Mouse (Mus musculus): ENCODE results near the gene Slc9a5. TPM values are rescaled to one million over a fixed set of nuclear protein-coding genes. Genes with fewer than 3 reads are reported as not detected.
A peak's percentile ranks its signal among the peaks of the same experiment; 100 is the strongest.

Gene Slc9a5
- polyA plus RNA-seq (2015; fragmentation: Nextera tagmentation; extraction: Ambion mirVana) = 7.3 and 7.4 TPM in 2 replicates

DNA sequence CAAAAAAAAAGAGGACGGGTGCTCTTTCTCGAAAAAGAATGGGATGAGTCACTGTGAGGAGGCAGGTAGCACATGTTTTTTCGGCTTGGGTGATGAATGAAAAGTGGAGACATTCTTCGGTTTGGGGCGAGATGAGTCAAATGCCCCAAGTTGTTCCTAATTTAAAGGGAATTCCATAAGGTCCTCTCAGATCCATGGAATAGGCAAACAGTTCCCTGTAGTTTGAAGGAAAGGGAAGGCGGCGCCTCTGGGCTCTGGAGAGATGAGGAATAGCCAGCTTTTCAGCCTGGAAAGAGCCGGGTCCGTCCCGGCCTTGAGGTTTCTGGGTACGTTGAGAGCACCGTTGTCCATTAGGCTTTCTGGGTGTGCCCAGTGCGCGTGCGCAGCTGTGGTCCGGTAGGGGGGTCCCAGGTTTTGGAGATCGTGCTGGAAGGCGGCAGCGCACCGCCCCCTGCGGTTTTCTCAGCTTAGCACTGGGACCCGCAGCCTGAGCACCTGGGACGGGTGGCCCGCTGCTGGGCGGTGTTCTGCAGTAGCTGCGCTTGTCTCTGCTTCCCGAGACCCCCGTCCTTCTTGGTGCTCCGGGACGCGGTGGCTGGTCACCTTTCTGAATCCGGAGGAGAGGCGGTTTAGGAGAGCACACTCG lies at the start of gene Slc9a5:
Gene Slc9a5, plus strand, starts transcription at position 394 of the 646 bp plus-strand sequence.
- Histone ChIP-seq H3K4me3 (peak within 1 kb of the TSS; percentile 72), H3K4me1 (replicated peaks) (peaks cover 47% of the 10 kb centered on the region), H3K27me3 (peaks cover 22% of the 10 kb centered on the region), H3K27ac (peak within 1 kb of the TSS; percentile 80), H3K9me3 (no peaks in the 10 kb centered on the region), H3K9ac (peak within 1 kb of the TSS; percentile 88), H3K36me3 (no peaks in the 10 kb centered on the region), H3K4me2 (peak within 1 kb of the TSS; percentile 94)
- peak; percentile 30 for ATAC-seq (ENCODE audit: low FRiP score)
- under 1% methylated on average over 34 of the region's 34 CpGs for WGBS

DNA sequence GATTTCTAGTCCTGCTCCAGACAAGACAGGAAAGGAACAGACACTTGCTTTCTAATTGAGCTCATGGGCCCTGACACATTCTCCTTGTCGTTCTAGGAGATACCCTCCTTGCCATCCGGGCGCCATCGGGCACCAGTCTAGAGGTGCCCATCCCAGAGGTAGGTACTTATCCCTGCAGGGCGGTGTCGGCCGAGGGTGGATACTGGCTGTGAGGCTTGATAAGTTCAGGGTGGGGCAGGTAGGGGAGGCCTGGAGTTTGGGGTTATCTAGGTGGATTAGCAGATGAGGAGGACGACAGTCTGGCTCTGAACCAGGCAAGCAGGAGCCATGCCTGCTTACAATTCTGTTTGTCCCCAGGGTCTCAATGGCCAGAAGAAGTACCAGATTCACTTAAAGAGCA lies 48.7 kb upstream of the Slc9a5 start:
- Histone ChIP-seq H3K9me3 (no peaks in the 10 kb centered on the region), H3K27me3 (peaks cover 6% of the 10 kb centered on the region; the same call in 1 of the 2 replicates), H3K4me2 (no peak overlapping the region), H3K9ac (no peak overlapping the region), H3K36me3 (peaks cover 59% of the 10 kb centered on the region), H3K4me3 (no peak overlapping the region), H3K4me1 (replicated peaks) (peaks cover 40% of the 10 kb centered on the region), H3K27ac (no peak overlapping the region)
- ATAC-seq (ENCODE audit: low FRiP score) = no peak
- WGBS = 97% methylated on average over 8 of the region's 8 CpGs

DNA sequence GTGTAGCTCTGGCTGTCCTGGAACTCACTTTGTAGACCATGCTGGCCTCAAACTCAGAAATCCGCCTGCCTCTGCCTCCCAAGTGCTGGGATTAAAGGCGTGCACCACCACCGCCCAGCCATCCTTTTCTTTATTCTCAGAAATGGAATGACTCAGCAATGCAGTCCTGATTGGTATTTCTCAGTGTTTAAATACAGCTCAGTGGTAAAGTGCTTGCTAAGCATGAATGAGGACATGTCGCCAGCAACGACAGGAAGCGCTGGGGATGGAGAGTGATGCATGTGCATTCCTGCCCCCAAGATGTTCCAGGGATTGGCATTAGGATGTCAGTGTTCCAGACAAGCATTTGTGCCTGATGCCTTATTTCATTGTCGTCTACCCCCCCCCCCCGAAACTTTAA lies 45.2 kb upstream of the Slc9a5 start:
- H3K36me3 ChIP-seq = peaks cover 78% of the 10 kb centered on the region
- 88% methylated on average over 8 of the region's 8 CpGs for WGBS
- H3K9me3 ChIP-seq = no peaks in the 10 kb centered on the region
- no peak for ATAC-seq (ENCODE audit: low FRiP score)
- peaks cover 42% of the 10 kb centered on the region for H3K4me1 ChIP-seq (replicated peaks)
- no peak overlapping the region for H3K27ac ChIP-seq
- no peaks in the 10 kb centered on the region for H3K27me3 ChIP-seq
- no peak overlapping the region for H3K9ac ChIP-seq
- no peak overlapping the region for H3K4me2 ChIP-seq
- no peak overlapping the region for H3K4me3 ChIP-seq

DNA sequence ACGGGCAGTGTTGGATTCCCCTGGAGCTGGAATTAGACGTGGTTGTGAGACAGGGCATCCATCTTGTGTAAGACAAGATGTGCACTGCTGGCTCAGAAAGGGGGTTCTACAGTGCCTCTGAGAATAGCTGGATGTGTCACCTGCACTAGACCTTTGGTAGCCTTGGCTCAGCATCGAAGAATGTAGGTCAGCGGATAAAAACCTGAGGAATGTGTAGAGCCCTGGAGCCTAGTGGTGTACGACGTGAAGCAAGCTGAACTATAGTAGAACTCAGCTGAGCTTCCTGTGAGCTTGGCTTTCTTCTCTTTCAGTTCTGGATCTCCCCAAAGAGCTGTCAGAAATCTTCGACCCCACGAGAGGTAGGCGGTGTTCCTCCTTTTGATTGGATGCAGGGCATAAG lies 44.8 kb upstream of the Slc9a5 start:
- no peak for ATAC-seq (ENCODE audit: low FRiP score)
- Histone ChIP-seq H3K27ac (0 out of 2 replicates have a peak overlapping the region, but pooled peaks have one; percentile 53), H3K27me3 (no peaks in the 10 kb centered on the region), H3K4me2 (no peak overlapping the region), H3K4me1 (replicated peaks) (peaks cover 37% of the 10 kb centered on the region), H3K4me3 (no peak overlapping the region), H3K36me3 (peaks cover 80% of the 10 kb centered on the region), H3K9me3 (no peaks in the 10 kb centered on the region), H3K9ac (no peak overlapping the region; the same call in 1 of the 2 replicates)
- WGBS = 82% methylated on average over 9 of the region's 9 CpGs

DNA sequence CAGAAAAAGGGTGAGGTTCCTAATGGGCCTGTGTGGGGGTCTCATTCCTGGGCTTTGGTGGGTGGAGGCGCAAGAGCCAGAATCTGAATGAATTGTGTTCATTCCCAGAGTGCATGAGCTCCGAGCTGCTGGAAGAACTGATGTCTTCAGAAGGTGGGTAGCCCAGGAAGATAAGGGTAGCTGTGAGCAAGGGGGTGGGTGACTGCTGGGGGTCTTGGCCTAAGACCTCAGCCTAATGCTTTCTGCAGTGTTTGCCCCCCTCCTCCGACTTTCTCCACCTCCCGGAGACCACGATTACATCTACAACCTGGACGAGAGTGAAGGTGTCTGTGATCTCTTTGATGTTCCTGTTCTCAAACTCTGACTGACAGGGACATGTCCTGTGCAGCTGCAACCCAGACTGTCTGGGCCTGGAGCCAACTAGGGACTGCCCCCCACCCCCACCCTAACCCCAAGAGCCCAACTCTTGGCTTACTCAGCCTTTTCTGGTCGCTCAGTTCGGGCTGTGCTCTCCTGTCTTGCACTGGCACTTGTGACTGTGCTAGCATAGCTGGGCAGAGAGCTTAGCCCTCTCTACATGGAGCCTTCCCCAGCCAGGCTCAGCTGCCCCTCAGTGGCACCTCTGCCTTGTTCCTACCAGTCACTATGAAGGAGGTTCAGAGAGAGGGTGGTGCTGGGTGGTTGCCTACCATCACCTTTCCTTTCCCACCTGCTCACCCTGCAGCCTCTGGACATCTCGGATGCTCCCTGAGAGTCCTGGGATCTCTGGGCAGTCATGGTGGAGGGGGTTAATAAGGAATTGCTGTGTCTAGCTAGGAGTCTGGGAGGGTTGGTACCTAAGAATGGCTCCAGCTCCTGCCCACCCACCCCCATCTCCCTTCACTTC lies 44.1 kb upstream of the Slc9a5 start:
- WGBS = 68% methylated on average over 9 of the region's 9 CpGs
- Histone ChIP-seq H3K9ac (no peak overlapping the region; the same call in 1 of the 2 replicates), H3K4me3 (no peak overlapping the region), H3K27ac (peak overlapping the region; percentile 53; the same call in 1 of the 2 replicates), H3K4me2 (no peak overlapping the region), H3K36me3 (peaks cover 82% of the 10 kb centered on the region), H3K9me3 (no peaks in the 10 kb centered on the region), H3K4me1 (replicated peaks) (peaks cover 30% of the 10 kb centered on the region), H3K27me3 (no peaks in the 10 kb centered on the region)
- peak; percentile 9; the same call in 1 of the 2 replicates for ATAC-seq (ENCODE audit: low FRiP score)

DNA sequence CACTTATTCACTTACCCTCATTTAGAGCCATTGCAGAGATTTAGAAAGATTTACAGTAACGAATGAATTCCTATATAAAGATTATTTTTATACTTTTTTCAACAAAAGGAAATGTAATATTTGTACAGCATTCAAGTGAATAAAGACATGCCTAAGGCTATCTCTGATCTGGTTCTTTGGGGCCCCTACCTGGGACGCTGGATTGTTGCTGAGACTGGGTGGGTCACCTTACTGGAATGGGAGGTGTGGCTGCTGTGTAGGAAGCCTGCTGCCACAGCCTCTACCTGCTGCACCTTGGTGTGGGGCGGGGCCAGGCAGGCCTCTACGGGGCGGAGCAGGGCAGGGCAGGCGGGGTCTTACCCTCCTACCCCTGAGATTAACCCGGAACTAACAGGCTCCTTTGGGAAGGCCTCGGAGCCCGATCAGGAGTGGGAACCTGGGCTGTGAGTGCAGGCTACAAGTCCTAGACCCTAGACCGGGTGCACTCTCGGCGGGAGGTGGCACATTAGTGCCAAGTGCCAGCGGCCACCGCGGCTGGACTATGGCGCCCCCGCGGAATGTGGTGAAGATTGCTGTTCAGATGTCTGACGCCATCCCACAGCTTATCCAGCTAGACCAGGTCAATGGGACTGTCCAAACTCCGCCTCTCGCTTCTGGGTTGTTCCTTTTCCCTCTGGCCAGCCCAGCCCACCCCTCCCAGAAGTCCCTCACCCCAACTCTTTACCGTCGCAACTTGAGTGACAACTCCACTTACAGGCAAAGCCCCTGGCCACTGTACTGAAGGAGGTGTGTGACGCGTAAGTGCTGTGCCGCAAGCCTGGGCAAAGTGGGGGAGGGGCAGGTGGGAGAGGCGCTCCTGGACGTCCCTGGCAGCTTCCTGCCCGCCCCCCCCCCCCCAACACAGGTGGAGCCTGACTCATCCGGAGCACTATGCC lies 43.2 kb upstream of the Slc9a5 start, which contains the start of gene Elmo3:
Gene Elmo3, plus strand, starts transcription at position 391 of the 935 bp plus-strand sequence.
- peak within 1 kb of the TSS; percentile 66 for H3K27ac ChIP-seq
- peaks cover 25% of the 10 kb centered on the region for H3K4me1 ChIP-seq (replicated peaks)
- peak within 1 kb of the TSS; percentile 66 for H3K9ac ChIP-seq
- H3K4me2 ChIP-seq = peak within 1 kb of the TSS; percentile 48
- peak; percentile 55 for ATAC-seq (ENCODE audit: low FRiP score)
- 8% methylated on average over 30 of the region's 30 CpGs for WGBS
- H3K4me3 ChIP-seq = peak within 1 kb of the TSS; percentile 17; the same call in 1 of the 2 replicates
- no peaks in the 10 kb centered on the region for H3K27me3 ChIP-seq
- peaks cover 82% of the 10 kb centered on the region for H3K36me3 ChIP-seq
- H3K9me3 ChIP-seq = no peaks in the 10 kb centered on the region

DNA sequence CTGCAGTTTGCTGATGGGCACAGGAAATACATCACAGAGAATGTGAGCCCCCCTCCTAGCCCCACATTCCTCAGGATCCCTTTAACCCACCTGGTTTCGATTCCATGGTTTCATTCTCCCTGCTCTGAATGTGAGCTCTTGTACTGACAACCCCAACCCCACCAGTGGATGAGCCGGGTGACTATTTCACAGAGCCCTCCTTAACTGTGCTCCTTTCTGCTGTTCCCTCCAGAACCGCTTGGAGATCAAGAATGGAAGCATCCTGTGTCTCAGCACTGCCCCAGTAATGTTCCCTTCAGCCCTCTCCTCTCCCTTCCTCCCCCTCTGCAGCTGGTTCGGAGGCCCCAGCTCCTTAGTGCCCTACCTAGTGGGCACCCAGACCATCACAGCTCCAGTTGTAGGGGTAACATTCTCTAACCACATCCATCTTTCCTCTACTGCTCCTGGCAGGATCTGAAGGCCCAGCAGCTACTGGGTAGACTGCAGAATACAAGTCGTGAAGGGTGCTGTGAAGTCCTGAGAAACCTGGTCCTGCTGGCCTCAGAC lies 42.4 kb upstream of the Slc9a5 start:
- H3K4me1 ChIP-seq (replicated peaks) = peaks cover 25% of the 10 kb centered on the region
- ATAC-seq (ENCODE audit: low FRiP score) = peak; percentile 33
- H3K27ac ChIP-seq = peak overlapping the region; percentile 66
- WGBS = 60% methylated on average over 5 of the region's 5 CpGs
- no peaks in the 10 kb centered on the region for H3K9me3 ChIP-seq
- H3K27me3 ChIP-seq = no peaks in the 10 kb centered on the region
- H3K4me2 ChIP-seq = peak overlapping the region; percentile 48
- H3K4me3 ChIP-seq = peak overlapping the region; percentile 17; the same call in 1 of the 2 replicates
- peaks cover 79% of the 10 kb centered on the region for H3K36me3 ChIP-seq
- H3K9ac ChIP-seq = peak overlapping the region; percentile 66; the same call in 1 of the 2 replicates

DNA sequence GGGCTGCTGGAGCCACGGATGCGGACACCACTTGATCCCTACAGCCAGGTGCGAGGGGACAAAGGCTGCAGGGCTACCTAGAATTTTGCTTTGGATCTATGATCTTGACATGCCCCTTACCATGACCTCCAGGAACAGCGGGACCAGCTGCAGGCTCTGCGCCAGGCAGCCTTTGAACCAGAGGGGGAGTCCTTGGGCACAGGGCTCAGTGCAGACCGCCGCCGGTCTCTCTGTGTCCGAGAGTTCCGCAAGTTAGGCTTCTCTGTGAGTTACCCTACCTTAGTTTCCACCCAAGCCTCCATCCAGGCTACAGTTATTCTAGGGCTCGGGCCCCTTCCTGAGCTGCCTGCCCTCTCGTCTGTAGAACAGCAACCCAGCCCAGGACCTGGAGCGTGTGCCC lies 41.0 kb upstream of the Slc9a5 start:
- Histone ChIP-seq H3K9ac (no peak overlapping the region), H3K27me3 (no peaks in the 10 kb centered on the region), H3K4me1 (replicated peaks) (peaks cover 25% of the 10 kb centered on the region), H3K4me3 (no peak overlapping the region), H3K9me3 (no peaks in the 10 kb centered on the region), H3K4me2 (no peak overlapping the region), H3K36me3 (peaks cover 79% of the 10 kb centered on the region), H3K27ac (no peak overlapping the region)
- no peak for ATAC-seq (ENCODE audit: low FRiP score)
- 95% methylated on average over 13 of the region's 13 CpGs for WGBS

DNA sequence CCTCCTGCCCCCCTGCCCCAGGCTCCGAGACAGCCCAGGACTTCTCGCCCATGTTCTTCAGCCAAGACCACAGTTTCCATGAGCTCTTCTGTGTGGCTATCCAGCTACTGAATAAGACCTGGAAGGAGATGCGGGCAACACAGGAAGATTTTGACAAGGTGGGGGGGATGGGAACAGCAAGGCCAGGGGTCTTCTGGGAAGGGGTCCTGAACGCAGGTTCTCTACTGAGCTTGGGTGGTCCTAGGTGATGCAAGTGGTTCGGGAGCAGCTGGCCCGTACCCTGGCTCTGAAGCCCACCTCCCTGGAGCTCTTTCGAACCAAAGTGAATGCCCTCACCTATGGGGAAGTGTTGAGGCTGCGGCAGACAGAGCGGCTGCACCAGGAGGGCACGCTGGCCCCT lies 40.2 kb upstream of the Slc9a5 start:
- Histone ChIP-seq H3K27ac (no peak overlapping the region), H3K36me3 (peaks cover 80% of the 10 kb centered on the region), H3K4me1 (replicated peaks) (peaks cover 25% of the 10 kb centered on the region), H3K27me3 (no peaks in the 10 kb centered on the region), H3K9ac (no peak overlapping the region), H3K4me3 (no peak overlapping the region), H3K4me2 (no peak overlapping the region), H3K9me3 (no peaks in the 10 kb centered on the region)
- 96% methylated on average over 10 of the region's 10 CpGs for WGBS
- ATAC-seq (ENCODE audit: low FRiP score) = no peak

DNA sequence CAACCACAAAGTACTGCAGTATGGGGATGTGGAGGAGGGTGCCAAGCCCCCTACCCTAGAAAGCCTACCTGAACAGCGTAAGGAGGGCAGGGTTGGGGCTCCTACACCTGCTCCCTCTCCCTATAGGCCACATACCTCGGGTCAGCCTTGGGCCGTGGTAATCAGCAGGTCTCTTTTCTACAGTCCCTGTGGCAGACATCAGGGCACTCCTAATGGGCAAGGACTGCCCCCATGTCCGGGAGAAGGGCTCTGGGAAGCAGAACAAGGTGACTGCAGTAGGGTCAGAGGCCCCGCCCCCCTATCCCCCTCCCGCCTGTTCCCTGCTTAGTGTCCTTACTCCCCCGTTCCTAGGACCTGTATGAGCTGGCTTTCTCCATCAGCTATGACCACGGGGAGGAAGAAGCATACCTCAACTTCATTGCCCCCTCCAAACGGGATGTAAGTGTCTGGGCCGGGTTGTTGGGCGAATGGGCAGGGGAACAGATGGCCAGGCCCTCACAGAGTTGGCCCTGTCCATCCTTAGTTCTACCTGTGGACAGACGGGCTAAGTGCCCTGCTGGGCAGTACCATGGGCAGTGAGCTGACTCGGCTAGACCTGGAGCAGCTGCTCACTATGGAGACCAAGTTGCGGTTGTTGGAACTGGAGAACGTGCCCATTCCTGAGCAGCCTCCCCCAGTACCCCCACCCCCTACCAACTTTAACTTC lies 39.3 kb upstream of the Slc9a5 start:
- no peaks in the 10 kb centered on the region for H3K27me3 ChIP-seq
- H3K9ac ChIP-seq = no peak overlapping the region
- H3K4me1 ChIP-seq (replicated peaks) = peaks cover 22% of the 10 kb centered on the region
- H3K36me3 ChIP-seq = peaks cover 80% of the 10 kb centered on the region
- H3K4me3 ChIP-seq = no peak overlapping the region
- H3K4me2 ChIP-seq = no peak overlapping the region
- ATAC-seq (ENCODE audit: low FRiP score) = no peak
- 82% methylated on average over 15 of the region's 15 CpGs for WGBS
- H3K27ac ChIP-seq = no peak overlapping the region
- no peaks in the 10 kb centered on the region for H3K9me3 ChIP-seq

DNA sequence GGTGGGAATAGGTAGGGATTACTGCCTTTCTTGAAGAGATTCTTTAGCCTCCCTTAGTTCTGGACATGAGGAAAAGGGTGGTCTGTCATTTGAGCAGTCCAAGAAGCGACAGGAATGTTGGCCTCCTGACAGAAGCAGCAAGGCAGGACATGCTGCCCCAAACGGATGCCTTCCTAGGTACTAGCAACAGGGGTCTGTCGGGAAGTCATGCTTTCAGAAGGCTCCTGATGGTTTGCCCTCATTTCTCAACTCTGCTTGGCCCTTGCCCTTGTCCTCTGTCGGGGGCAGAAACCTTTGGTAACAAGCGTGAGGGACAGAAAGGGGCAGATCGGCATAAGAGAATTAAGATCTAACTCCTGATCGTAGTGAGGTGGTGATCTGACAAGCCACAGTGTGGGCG lies 38.5 kb upstream of the Slc9a5 start:
- peaks cover 82% of the 10 kb centered on the region for H3K36me3 ChIP-seq
- ATAC-seq (ENCODE audit: low FRiP score) = no peak

More for the DNA sequence above, 38.5 kb upstream of the Slc9a5 start:
- H3K9me3 ChIP-seq = no peaks in the 10 kb centered on the region
- no peak overlapping the region for H3K9ac ChIP-seq
- H3K27ac ChIP-seq = no peak overlapping the region
- H3K4me1 ChIP-seq (replicated peaks) = peaks cover 14% of the 10 kb centered on the region
- 85% methylated on average over 8 of the region's 8 CpGs for WGBS
- H3K27me3 ChIP-seq = no peaks in the 10 kb centered on the region
- H3K4me2 ChIP-seq = no peak overlapping the region
- no peak overlapping the region for H3K4me3 ChIP-seq

All from hindbrain, embryonic 13.5 days (tissue).